Mouse (Mus musculus): Measurements from ENCODE around the gene Sept1.

GRCm38 (mm10) chr7:127259186-127259905 is 26.4 kb upstream of the Sept1 start:
- TF ChIP-seq CTCF (IDR thresholded peaks at IDR 0.05; ENCODE audit: low read depth, low read length) (no peak), GATA1 (IDR thresholded peaks at IDR 0.05; ENCODE audit: borderline replicate concordance, low read length) (no peak), TAL1 (conservative IDR thresholded peaks at IDR 0.05; ENCODE audit: low read depth, low read length) (no peak), POLR2AphosphoS5 (IDR thresholded peaks at IDR 0.05; ENCODE audit: insufficient replicate concordance, low read depth, low read length) (no peak), GATA2 (IDR thresholded peaks at IDR 0.05; ENCODE audit: borderline replicate concordance, low read depth, low read length) (no peak)

Data from G1E (cell line).